Mouse (Mus musculus): ENCODE results near the gene Raver1.

The Raver1 gene

GRCm38 (mm10) chr9:21041308-21041707, 50.5 kb downstream of the Raver1 start:
- in situ Hi-C loops (cut with MseI, MboI), result no loop called here

- in situ Hi-C loops (cut with MseI, MboI), result no loop called here
Measured at GRCm38 (mm10) chr9:21039779-21040178, 52.0 kb downstream of the Raver1 start.

GRCm38 (mm10) chr9:21037481-21037891, 54.3 kb downstream of the Raver1 start:
- in situ Hi-C loops (cut with MseI, MboI), result no loop called here

- in situ Hi-C loops (cut with MseI, MboI), result no loop called here
Measured at GRCm38 (mm10) chr9:21036666-21037065, 55.1 kb downstream of the Raver1 start.

- in situ Hi-C loops (cut with MseI, MboI), result no loop called here
Measured at GRCm38 (mm10) chr9:21036161-21036560, 55.6 kb downstream of the Raver1 start.

- in situ Hi-C loops (cut with MseI, MboI), result no loop called here
Measured at GRCm38 (mm10) chr9:21035586-21035985, 56.2 kb downstream of the Raver1 start.

GRCm38 (mm10) chr9:21034481-21035085, 57.2 kb downstream of the Raver1 start:
- in situ Hi-C loops (cut with MseI, MboI), result no loop called here

GRCm38 (mm10) chr9:21033136-21033535, 58.7 kb downstream of the Raver1 start:
- in situ Hi-C loops (cut with MseI, MboI), result no loop called here

GRCm38 (mm10) chr9:21032491-21032890, 59.3 kb downstream of the Raver1 start:
- in situ Hi-C loops (cut with MseI, MboI), result no loop called here

GRCm38 (mm10) chr9:21031896-21032351, 59.9 kb downstream of the Raver1 start, which contains the start of gene Icam5:
Icam5 (plus strand) TSS chr9:21032073.
- in situ Hi-C loops (cut with MseI, MboI), result no loop called here

GRCm38 (mm10) chr9:21031251-21031895, 60.4 kb downstream of the Raver1 start:
- in situ Hi-C loops (cut with MseI, MboI), result no loop called here

- in situ Hi-C loops (cut with MseI, MboI), result no loop called here
Measured at GRCm38 (mm10) chr9:21030781-21031250, 61.0 kb downstream of the Raver1 start.

GRCm38 (mm10) chr9:21030055-21030600, 61.7 kb downstream of the Raver1 start:
- in situ Hi-C loops (cut with MseI, MboI), result no loop called here

GRCm38 (mm10) chr9:21029291-21030054, 62.3 kb downstream of the Raver1 start, which contains the start of gene Icam4:
Icam4 (plus strand) TSS chr9:21029373.
- in situ Hi-C loops (cut with MseI, MboI), result no loop called here

GRCm38 (mm10) chr9:21028560-21029110, 63.2 kb downstream of the Raver1 start:
- in situ Hi-C loops (cut with MseI, MboI), result no loop called here

- in situ Hi-C loops (cut with MseI, MboI), result no loop called here
Measured at GRCm38 (mm10) chr9:21027774-21028290, 64.0 kb downstream of the Raver1 start.

GRCm38 (mm10) chr9:21026849-21027248, 65.0 kb downstream of the Raver1 start:
- in situ Hi-C loops (cut with MseI, MboI), result no loop called here

GRCm38 (mm10) chr9:21025258-21025810, 66.5 kb downstream of the Raver1 start:
- in situ Hi-C loops (cut with MseI, MboI), result no loop called here

Measured in mouse trophoblast stem cell (cell line).